Mouse (Mus musculus) bone marrow macrophage, adult 2 months (primary cell): Measurements from ENCODE around the gene Fam234a.

Experiments
- CTCF ChIP-seq: IDR thresholded peaks from 2 replicates; pipeline ENCODE4 v1.5.1; 2012; ENCODE audit warnings: low read depth, mild to moderate bottlenecking, low read length, moderate library complexity
- POLR2A ChIP-seq: IDR thresholded peaks from 2 replicates; pipeline ENCODE4 v1.6.1; 2012; ENCODE audit warnings: mild to moderate bottlenecking, low read depth, low read length, borderline replicate concordance

GRCm38 (mm10) chr17:26252539-26253251 is 8.7 kb upstream of the Fam234a start, which contains the start of gene Luc7l:
- 0 out of 2 replicates have a peak, but pooled peaks have one; percentile 24 for TF ChIP-seq POLR2A
- no peak for TF ChIP-seq CTCF
